Mouse (Mus musculus): ENCODE results near the gene Tm7sf3. TPM values are rescaled to one million over a fixed set of nuclear protein-coding genes. Genes with fewer than 3 reads are reported as not detected.
"Not testable (repeated sequence)": the region's sequence is repeated elsewhere in the genome, so short reads cannot be mapped to it uniquely, and the experiment has no call there.

Gene Tm7sf3
- polyA plus RNA-seq, 2 experiments, result 11.2 to 24.8 TPM

GRCm38 (mm10) chr6:146576903-146577302, 65.7 kb downstream of the Tm7sf3 start, which contains the start of gene Fgfr1op2:
Fgfr1op2 (plus strand) TSS chr6:146577203.
- Histone ChIP-seq H3K36me3 (replicated peaks; ENCODE audit: control insufficient read depth, insufficient read depth, low read depth) (no peaks in the 10 kb centered on the region; the same call in 1 of the 2 replicates), H3K4me3 (ENCODE audit: insufficient read depth in 1 of 2, low read depth in 2 of 2, low read length in 2 of 2) (peak within 1 kb of the TSS; percentile 69 to 86), H3K27ac (peak within 1 kb of the TSS; percentile 91), H3K9ac (replicated peaks) (peak within 1 kb of the TSS; percentile 91), H3K9me3 (ENCODE audit: control insufficient read depth, low read length) (no peaks in the 10 kb centered on the region), H3K4me2 (ENCODE audit: low read depth) (peak within 1 kb of the TSS; percentile 91), H3K4me1 (replicated peaks; ENCODE audit: control insufficient read depth in 2 of 2, insufficient read depth in 2 of 2, low read length in 1 of 2) (peaks cover 13 to 27% of the 10 kb centered on the region in 2 experiments), H3K27me3 (ENCODE audit: control insufficient read depth, insufficient read depth, low read length) (no peaks in the 10 kb centered on the region)
- WGBS (ENCODE audit: insufficient replicate concordance), result under 1% methylated on average over 13 of the region's 13 CpGs
- ATAC-seq (ENCODE audit: insufficient read depth), result peak; percentile 14; the same call in 1 of the 2 replicates
- TF ChIP-seq CTCF (IDR thresholded peaks at IDR 0.05; ENCODE audit: low read depth) (no peak), EP300 (IDR thresholded peaks at IDR 0.05; ENCODE audit: low read depth) (no peak)
- peak in 1 of 3 experiments; percentile 4 for DNase-seq (ENCODE audit: low read depth in 3 of 3, low spot score in 3 of 3)

GRCm38 (mm10) chr6:146572073-146572472, 70.6 kb downstream of the Tm7sf3 start:
- TF ChIP-seq EP300 (IDR thresholded peaks at IDR 0.05; ENCODE audit: low read depth), result no peak
- no peak for ATAC-seq (ENCODE audit: insufficient read depth)
- H3K27ac ChIP-seq, result no peak overlapping the region
- H3K9ac ChIP-seq (replicated peaks), result no peak overlapping the region
- H3K4me1 ChIP-seq (replicated peaks; ENCODE audit: control insufficient read depth in 2 of 2, insufficient read depth in 2 of 2, low read length in 1 of 2), result peaks cover 8 to 15% of the 10 kb centered on the region in 2 experiments
- H3K27me3 ChIP-seq (ENCODE audit: control insufficient read depth, insufficient read depth, low read length), result no peaks in the 10 kb centered on the region
- H3K9me3 ChIP-seq (ENCODE audit: control insufficient read depth, low read length), result no peaks in the 10 kb centered on the region
- no peak for DNase-seq (ENCODE audit: low read depth in 3 of 3, low spot score in 3 of 3)
- peaks cover 3% of the 10 kb centered on the region for H3K36me3 ChIP-seq (replicated peaks; ENCODE audit: control insufficient read depth, insufficient read depth, low read depth)
- H3K4me3 ChIP-seq (ENCODE audit: insufficient read depth in 1 of 2, low read depth in 2 of 2, low read length in 2 of 2), result no peak overlapping the region
- no peak overlapping the region for H3K4me2 ChIP-seq (ENCODE audit: low read depth)

- H3K36me3 ChIP-seq (replicated peaks; ENCODE audit: control insufficient read depth, insufficient read depth, low read depth), result peaks cover 19% of the 10 kb centered on the region
- not testable (repeated sequence) for H3K9ac ChIP-seq (replicated peaks); ATAC-seq (ENCODE audit: insufficient read depth); H3K27me3 ChIP-seq (ENCODE audit: control insufficient read depth, insufficient read depth, low read length); DNase-seq (ENCODE audit: low read depth in 3 of 3, low spot score in 3 of 3); H3K4me1 ChIP-seq (replicated peaks; ENCODE audit: control insufficient read depth in 2 of 2, insufficient read depth in 2 of 2, low read length in 1 of 2); H3K4me2 ChIP-seq (ENCODE audit: low read depth); H3K9me3 ChIP-seq (ENCODE audit: control insufficient read depth, low read length); H3K27ac ChIP-seq; H3K4me3 ChIP-seq (ENCODE audit: insufficient read depth in 1 of 2, low read depth in 2 of 2, low read length in 2 of 2)
- 73% methylated on average over 1 of the region's 1 CpGs for WGBS (ENCODE audit: insufficient replicate concordance)
These were observed 80.2 kb downstream of the Tm7sf3 start for GRCm38 (mm10) chr6:146562461-146562860.

Other genes starting within 250 kb of the Tm7sf3 start
- 0.53 and 0.64 TPM in 2 replicates for gene Itpr2, start 140.6 kb downstream of the Tm7sf3 start, polyA plus RNA-seq (2012; rRNA removed)
- 1.7 and 2.5 TPM in 2 replicates for gene Itpr2, start 140.6 kb downstream of the Tm7sf3 start, polyA plus RNA-seq (2014; fragmentation: Nextera tagmentation; extraction: Ambion mirVana)
- 23.3 and 42.1 TPM in 2 replicates for gene Fgfr1op2, start 65.6 kb downstream of the Tm7sf3 start, polyA plus RNA-seq (2012; rRNA removed)
- gene Fgfr1op2, start 65.6 kb downstream of the Tm7sf3 start, polyA plus RNA-seq (2014; fragmentation: Nextera tagmentation; extraction: Ambion mirVana), result 92.6 and 99.8 TPM in 2 replicates
- 14.7 and 23.2 TPM in 2 replicates for gene Ints13, start 65.0 kb downstream of the Tm7sf3 start, polyA plus RNA-seq (2012; rRNA removed)
- gene Ints13, start 65.0 kb downstream of the Tm7sf3 start, polyA plus RNA-seq (2014; fragmentation: Nextera tagmentation; extraction: Ambion mirVana), result 27.8 and 29.0 TPM in 2 replicates
- 34.7 and 44.7 TPM in 2 replicates for gene Med21, start 277 bp downstream of the Tm7sf3 start, polyA plus RNA-seq (2012; rRNA removed)
- 64.1 and 65.8 TPM in 2 replicates for gene Med21, start 277 bp downstream of the Tm7sf3 start, polyA plus RNA-seq (2014; fragmentation: Nextera tagmentation; extraction: Ambion mirVana)
- 1.3 and 1.7 TPM in 2 replicates for gene Stk38l, start 82.2 kb upstream of the Tm7sf3 start, polyA plus RNA-seq (2012; rRNA removed)
- 3.8 and 4.4 TPM in 2 replicates for gene Stk38l, start 82.2 kb upstream of the Tm7sf3 start, polyA plus RNA-seq (2014; fragmentation: Nextera tagmentation; extraction: Ambion mirVana)
- 0.47 and 0.49 TPM in 2 replicates for gene Arntl2, start 153.2 kb upstream of the Tm7sf3 start, polyA plus RNA-seq (2012; rRNA removed)
- gene Arntl2, start 153.2 kb upstream of the Tm7sf3 start, polyA plus RNA-seq (2014; fragmentation: Nextera tagmentation; extraction: Ambion mirVana), result 0.08 and 0.10 TPM in 2 replicates
- gene Smco2, start 207.3 kb upstream of the Tm7sf3 start, polyA plus RNA-seq (2012; rRNA removed), result not detected in 2 replicates
- not detected in 2 replicates for gene Smco2, start 207.3 kb upstream of the Tm7sf3 start, polyA plus RNA-seq (2014; fragmentation: Nextera tagmentation; extraction: Ambion mirVana)
- gene Ppfibp1, start 245.7 kb upstream of the Tm7sf3 start, polyA plus RNA-seq (2012; rRNA removed), result 3.9 and 5.2 TPM in 2 replicates
- gene Ppfibp1, start 245.7 kb upstream of the Tm7sf3 start, polyA plus RNA-seq (2014; fragmentation: Nextera tagmentation; extraction: Ambion mirVana), result 7.8 and 9.1 TPM in 2 replicates